Mouse (Mus musculus) kidney, adult 11 months (tissue): Measurements from ENCODE around the gene Olfr1199.

Source experiments
- DNase-seq: peaks from one replicate; pipeline ENCODE4 v3.0.0; 2022

Gene Olfr1199

DNA sequence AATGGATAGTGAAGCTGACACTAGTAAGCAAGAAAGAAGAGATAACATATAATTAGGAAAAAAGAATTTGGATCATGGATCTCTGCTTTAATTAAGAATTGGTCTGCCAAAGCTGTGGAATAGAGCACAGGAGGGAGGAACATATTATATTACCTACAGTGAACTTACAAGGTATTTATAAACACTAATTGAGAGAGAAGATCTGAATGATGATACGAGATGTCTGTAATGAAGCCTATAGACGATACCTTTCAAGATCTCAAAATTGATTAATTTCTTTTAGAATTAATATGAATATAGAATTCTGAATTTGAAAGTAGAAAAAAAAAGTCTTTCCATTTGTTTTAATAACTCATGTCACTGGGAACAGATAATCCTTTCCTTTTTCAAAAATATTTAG is at the start of gene Olfr1199:
Gene Olfr1199 (minus strand): TSS at position 101 of the 400 bp plus-strand sequence.
- no peak for DNase-seq

DNA sequence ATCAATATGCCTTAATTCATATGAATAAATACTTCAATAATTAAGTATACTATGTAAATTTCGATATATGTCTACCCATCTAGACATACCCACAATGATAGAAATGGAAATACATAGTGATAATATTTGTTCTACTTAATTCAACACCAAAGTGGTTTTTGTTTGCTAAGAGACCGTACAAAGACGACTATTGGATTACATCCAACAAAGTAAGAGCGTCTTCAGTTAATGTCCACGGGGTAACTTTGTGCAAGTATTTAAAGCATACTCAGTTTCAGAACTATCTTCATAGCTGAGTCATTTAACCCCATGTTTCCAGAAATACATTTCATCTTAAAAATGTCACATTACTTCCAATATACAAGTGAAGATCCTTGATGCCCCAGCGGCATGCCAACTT is 32.5 kb upstream of the Olfr1199 start, which contains the start of gene Olfr1201:
Gene Olfr1201 (plus strand): TSS at position 301 of the 400 bp plus-strand sequence.
- DNase-seq, result no peak

DNA sequence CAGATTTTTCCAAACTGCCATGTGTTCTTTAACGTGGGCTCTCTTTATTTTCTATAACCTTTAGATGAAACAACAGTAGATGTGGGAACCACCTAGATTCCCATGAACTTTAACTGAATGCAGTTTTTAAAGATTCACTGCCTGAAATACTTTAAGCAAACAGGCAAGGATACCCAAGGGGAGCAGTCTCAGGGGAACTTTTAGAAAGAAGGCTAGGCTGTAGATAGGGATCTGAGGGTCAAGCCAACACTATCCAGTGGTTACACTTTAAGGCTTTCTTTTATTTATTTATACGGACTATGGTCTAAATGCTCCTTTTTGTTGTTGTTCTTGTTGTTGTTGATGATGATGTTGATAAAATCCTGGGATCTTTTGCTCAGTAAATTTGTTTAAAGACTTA is 10.1 kb upstream of the Olfr1199 start, which contains the start of gene Olfr1200:
Gene Olfr1200 (minus strand): TSS at position 101 of the 400 bp plus-strand sequence.
- DNase-seq, result no peak

DNA sequence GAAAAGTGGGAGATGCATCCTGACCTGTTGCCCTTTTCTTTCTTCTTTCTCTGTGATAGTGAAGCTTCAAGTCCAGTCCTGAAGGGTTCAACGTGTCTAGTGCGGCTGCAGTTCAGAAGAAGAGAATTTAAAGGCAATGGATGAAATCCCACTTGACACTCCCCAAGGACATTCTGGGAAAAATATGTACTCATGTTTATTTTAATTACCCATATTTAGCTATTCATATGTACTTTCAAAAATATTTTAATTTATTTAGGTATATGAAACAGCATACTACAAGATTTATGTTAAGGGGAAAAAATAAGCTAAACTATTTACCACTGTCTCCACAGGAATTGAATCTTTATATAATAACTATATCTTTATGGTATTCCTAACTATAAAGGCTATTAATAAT is 9.0 kb downstream of the Olfr1199 start, which contains the start of gene Olfr1198:
Gene Olfr1198 (minus strand): TSS at position 101 of the 400 bp plus-strand sequence.
- no peak for DNase-seq

DNA sequence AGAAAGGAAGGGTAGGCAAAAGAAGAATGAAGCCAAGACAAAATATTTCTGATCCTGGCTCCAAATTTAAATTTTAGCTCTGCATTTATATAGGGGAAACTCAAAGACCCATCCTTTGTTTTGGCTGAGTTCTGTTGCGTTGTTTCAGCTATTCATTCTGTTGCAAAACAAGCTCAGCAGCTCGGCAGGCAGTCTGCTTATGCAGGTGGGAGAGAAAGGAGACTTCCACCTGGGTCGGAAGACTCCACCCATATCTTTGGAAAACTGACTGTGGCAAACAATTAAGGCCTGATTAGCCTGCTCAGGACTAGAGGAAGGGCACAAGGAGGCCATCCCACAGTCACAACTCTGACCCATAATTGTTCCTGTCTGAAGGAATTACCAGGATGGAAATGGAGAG is 16.9 kb downstream of the Olfr1199 start:
- DNase-seq, result no peak

DNA sequence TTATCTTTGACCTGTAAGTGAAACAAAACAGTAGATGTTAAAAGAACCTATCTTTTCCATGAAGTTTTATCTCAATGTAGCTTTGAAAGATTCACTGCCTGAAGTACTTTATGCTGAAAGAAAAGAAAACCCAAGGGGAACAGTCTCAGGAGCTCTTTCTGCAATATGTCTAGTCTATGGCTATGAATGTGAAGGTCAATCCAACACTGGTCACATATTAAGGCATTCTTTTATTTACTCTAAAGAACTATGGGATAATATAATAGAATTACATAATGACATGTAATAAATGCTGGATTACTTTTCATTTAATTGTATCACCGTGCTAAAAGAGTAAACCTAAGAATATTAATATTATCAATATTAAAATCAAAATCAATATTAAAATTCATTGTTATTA is 28.0 kb downstream of the Olfr1199 start, which contains the start of gene Olfr1197:
Gene Olfr1197 (minus strand): TSS at position 101 of the 400 bp plus-strand sequence.
- DNase-seq, result no peak

DNA sequence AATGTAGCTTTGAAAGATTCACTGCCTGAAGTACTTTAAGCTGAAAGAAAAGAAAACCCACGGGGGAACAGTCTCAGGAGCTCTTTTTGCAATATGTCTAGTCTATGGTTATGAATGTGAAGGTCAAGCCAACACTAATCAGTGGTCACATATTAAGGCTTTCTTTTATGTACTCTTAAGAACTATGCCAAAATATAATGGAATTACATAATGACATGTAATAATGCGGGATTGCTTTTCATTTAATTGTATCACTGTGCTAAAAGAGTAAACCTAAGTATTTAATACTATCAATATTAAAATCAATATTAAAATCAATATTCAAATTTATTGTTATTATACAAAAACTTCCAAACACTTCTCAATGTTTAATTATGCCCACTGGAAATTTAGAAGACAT is 55.8 kb downstream of the Olfr1199 start, which contains the start of gene Olfr1196:
Gene Olfr1196 (minus strand): TSS at position 101 of the 400 bp plus-strand sequence.
- DNase-seq, result no peak
